Mouse (Mus musculus): ENCODE data around the gene Tpd52l2.

Tpd52l2 gene

GRCm38 (mm10) chr2:181487338-181488277, 9.3 kb upstream of the Tpd52l2 start:
- no peak for DNase-seq

GRCm38 (mm10) chr2:181491432-181492205, 5.3 kb upstream of the Tpd52l2 start:
- no peak for DNase-seq

- DNase-seq = no peak
Measured at GRCm38 (mm10) chr2:181492206-181492605, 4.7 kb upstream of the Tpd52l2 start.

- DNase-seq = peak in 1 of 2 experiments; percentile 41
Measured at GRCm38 (mm10) chr2:181493156-181493927, 3.6 kb upstream of the Tpd52l2 start, which contains the start of gene Abhd16b. Gene Abhd16b, plus strand, starts transcription at chr2:181493206.

- DNase-seq = peak in 1 of 2 experiments; percentile 45
Measured at GRCm38 (mm10) chr2:181494266-181494945, 2.5 kb upstream of the Tpd52l2 start.

GRCm38 (mm10) chr2:181495845-181496244, 1.1 kb upstream of the Tpd52l2 start:
- peak in 1 of 2 experiments; percentile 42 for DNase-seq

- peak; percentile 40 to 65 for DNase-seq
Measured at GRCm38 (mm10) chr2:181496281-181496680, 661 bp upstream of the Tpd52l2 start.

GRCm38 (mm10) chr2:181497548-181497875, 570 bp downstream of the Tpd52l2 start:
- DNase-seq = no peak

- no peak for DNase-seq
Measured at GRCm38 (mm10) chr2:181498644-181499043, 1.7 kb downstream of the Tpd52l2 start.

- DNase-seq = no peak
Measured at GRCm38 (mm10) chr2:181509191-181509590, 12.2 kb downstream of the Tpd52l2 start.

- no peak for DNase-seq
Measured at GRCm38 (mm10) chr2:181511231-181511630, 14.3 kb downstream of the Tpd52l2 start.

- DNase-seq = no peak
Measured at GRCm38 (mm10) chr2:181519201-181519600, 22.3 kb downstream of the Tpd52l2 start.

GRCm38 (mm10) chr2:181520118-181520935, 23.4 kb downstream of the Tpd52l2 start, which contains the start of gene Dnajc5:
Gene Dnajc5, plus strand, starts transcription at chr2:181520485.
- DNase-seq = peak; percentile 98

- DNase-seq = no peak
Measured at GRCm38 (mm10) chr2:181520936-181521227, 23.9 kb downstream of the Tpd52l2 start.

GRCm38 (mm10) chr2:181521491-181521890, 24.5 kb downstream of the Tpd52l2 start:
- no peak for DNase-seq

GRCm38 (mm10) chr2:181522811-181523210, 25.9 kb downstream of the Tpd52l2 start:
- peak; percentile 22 to 55 for DNase-seq

- DNase-seq = no peak
Measured at GRCm38 (mm10) chr2:181525526-181525925, 28.6 kb downstream of the Tpd52l2 start.

- no peak for DNase-seq
Measured at GRCm38 (mm10) chr2:181529076-181529475, 32.1 kb downstream of the Tpd52l2 start.

- DNase-seq = no peak
Measured at GRCm38 (mm10) chr2:181532589-181532988, 35.6 kb downstream of the Tpd52l2 start.

- DNase-seq = no peak
Measured at GRCm38 (mm10) chr2:181536410-181536809, 39.5 kb downstream of the Tpd52l2 start.

- peak in 1 of 2 experiments; percentile 32 for DNase-seq
Measured at GRCm38 (mm10) chr2:181537444-181538047, 40.6 kb downstream of the Tpd52l2 start.

Data from cerebellum, postnatal 25 days (tissue).